Mouse (Mus musculus) stomach, postnatal 0 days (tissue): ENCODE results near the gene Adcy3.

Experiments
- CTCF ChIP-seq: IDR thresholded peaks from 2 replicates; pipeline ENCODE4 v1.5.1; 2016; ENCODE audit warnings: antibody characterized with exemption, low read depth, mild to moderate bottlenecking, moderate library complexity
- EP300 ChIP-seq: optimal IDR thresholded peaks from 2 replicates; pipeline ENCODE3; 2016; ENCODE audit warnings: antibody characterized with exemption

GRCm38 (mm10) chr12:4179671-4180233 lies 46.8 kb downstream of the Adcy3 start:
- TF ChIP-seq CTCF (no peak), EP300 (no peak)
